Mouse (Mus musculus): ENCODE results near the gene Cxcl5. TPM values are rescaled to one million over a fixed set of nuclear protein-coding genes. Genes with fewer than 3 reads are reported as not detected.

The Cxcl5 gene
- polyA plus RNA-seq (2015; fragmentation: Nextera tagmentation; extraction: Ambion mirVana): 1.3 and 2.1 TPM in 2 replicates

- peaks cover 15% of the 10 kb centered on the region for H3K27me3 ChIP-seq
- 4% methylated on average over 32 of the region's 32 CpGs for WGBS
- H3K9ac ChIP-seq: 0 out of 2 replicates have a peak within 1 kb of the TSS, but pooled peaks have one; percentile 10
- no peak within 1 kb of the TSS for H3K27ac ChIP-seq
- no peak for ATAC-seq (ENCODE audit: insufficient number of reproducible peaks, low FRiP score, low TSS enrichment, low read depth)
- no peaks in the 10 kb centered on the region for H3K9me3 ChIP-seq
- H3K4me2 ChIP-seq: peak within 1 kb of the TSS; percentile 59
- peak within 1 kb of the TSS; percentile 34 for H3K4me3 ChIP-seq
- peaks cover 22% of the 10 kb centered on the region for H3K4me1 ChIP-seq
- H3K36me3 ChIP-seq: no peaks in the 10 kb centered on the region
These were observed at the start of gene Cxcl5 for GRCm38 (mm10) chr5:90759077-90760065. Cxcl5 (plus strand) TSS chr5:90759360.

- ATAC-seq (ENCODE audit: insufficient number of reproducible peaks, low FRiP score, low TSS enrichment, low read depth): no peak
These were observed 47.8 kb upstream of the Cxcl5 start for GRCm38 (mm10) chr5:90711409-90711808.

GRCm38 (mm10) chr5:90717937-90718336 is 41.2 kb upstream of the Cxcl5 start:
- H3K4me1 ChIP-seq: no peaks in the 10 kb centered on the region
- no peak overlapping the region for H3K4me2 ChIP-seq
- no peaks in the 10 kb centered on the region for H3K27me3 ChIP-seq
- WGBS: 90% methylated on average over 1 of the region's 1 CpGs
- no peak overlapping the region for H3K27ac ChIP-seq
- H3K4me3 ChIP-seq: no peak overlapping the region
- no peak overlapping the region for H3K9ac ChIP-seq
- no peaks in the 10 kb centered on the region for H3K36me3 ChIP-seq
- no peaks in the 10 kb centered on the region for H3K9me3 ChIP-seq
- ATAC-seq (ENCODE audit: insufficient number of reproducible peaks, low FRiP score, low TSS enrichment, low read depth): no peak

More at GRCm38 (mm10) chr5:90711409-90711808, 47.8 kb upstream of the Cxcl5 start:
- no peaks in the 10 kb centered on the region for H3K27me3 ChIP-seq
- no peak overlapping the region for H3K4me2 ChIP-seq
- H3K36me3 ChIP-seq: no peaks in the 10 kb centered on the region
- no peak overlapping the region for H3K27ac ChIP-seq
- no peak overlapping the region for H3K4me3 ChIP-seq
- H3K9ac ChIP-seq: no peak overlapping the region
- H3K4me1 ChIP-seq: no peaks in the 10 kb centered on the region
- 70% methylated on average over 2 of the region's 2 CpGs for WGBS
- H3K9me3 ChIP-seq: no peaks in the 10 kb centered on the region

DNA sequence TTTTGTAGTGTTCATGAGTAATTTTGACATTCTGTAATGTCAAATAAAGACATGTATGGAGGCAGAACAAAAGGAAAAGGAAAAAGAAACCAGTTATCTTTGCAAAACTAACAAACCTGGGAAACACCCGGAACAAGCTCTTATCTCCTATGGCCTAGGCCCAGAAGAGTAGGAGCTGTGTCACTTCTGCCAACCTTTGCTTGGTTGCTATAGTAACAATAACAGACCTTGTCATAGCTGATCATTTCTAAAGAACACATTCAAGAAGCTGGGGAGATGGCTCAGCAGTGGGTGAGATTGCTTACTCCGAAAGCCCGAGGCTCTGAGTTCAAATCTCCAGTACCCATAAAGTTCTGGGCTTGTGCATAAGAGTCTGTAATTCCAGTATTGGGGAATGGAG is 36.5 kb upstream of the Cxcl5 start:
- WGBS: 92% methylated on average over 3 of the region's 3 CpGs
- no peak overlapping the region for H3K27ac ChIP-seq
- H3K4me1 ChIP-seq: no peaks in the 10 kb centered on the region
- no peaks in the 10 kb centered on the region for H3K36me3 ChIP-seq
- H3K27me3 ChIP-seq: no peaks in the 10 kb centered on the region
- no peak overlapping the region for H3K4me3 ChIP-seq
- no peak overlapping the region for H3K4me2 ChIP-seq
- no peaks in the 10 kb centered on the region for H3K9me3 ChIP-seq
- no peak overlapping the region for H3K9ac ChIP-seq
- ATAC-seq (ENCODE audit: insufficient number of reproducible peaks, low FRiP score, low TSS enrichment, low read depth): no peak

DNA sequence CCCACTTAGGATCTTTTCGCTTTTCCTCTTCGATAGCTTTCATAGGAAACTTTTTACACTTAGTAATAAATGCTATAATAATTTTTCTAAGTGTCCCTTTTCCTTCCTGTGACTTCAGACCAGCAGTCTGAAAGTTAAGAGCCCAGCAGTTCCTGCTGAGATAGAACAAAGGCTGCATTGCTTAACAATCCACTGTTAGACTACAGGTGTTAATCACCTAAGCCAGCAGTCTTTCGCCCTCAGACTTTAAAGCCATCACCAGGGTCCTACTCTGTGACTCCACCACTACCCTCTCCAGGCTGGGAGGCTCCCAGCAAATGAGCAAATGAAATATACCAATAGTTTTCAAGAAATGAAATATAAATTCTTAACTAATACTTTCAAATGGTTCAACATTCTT is 30.9 kb upstream of the Cxcl5 start:
- no peaks in the 10 kb centered on the region for H3K36me3 ChIP-seq
- 36% methylated on average over 3 of the region's 3 CpGs for WGBS
- H3K4me1 ChIP-seq: no peaks in the 10 kb centered on the region
- H3K27me3 ChIP-seq: no peaks in the 10 kb centered on the region
- no peak overlapping the region for H3K4me2 ChIP-seq
- no peaks in the 10 kb centered on the region for H3K9me3 ChIP-seq
- H3K27ac ChIP-seq: no peak overlapping the region
- no peak for ATAC-seq (ENCODE audit: insufficient number of reproducible peaks, low FRiP score, low TSS enrichment, low read depth)
- no peak overlapping the region for H3K9ac ChIP-seq
- H3K4me3 ChIP-seq: no peak overlapping the region

- H3K27me3 ChIP-seq: no peaks in the 10 kb centered on the region
- H3K9ac ChIP-seq: no peak overlapping the region
- H3K27ac ChIP-seq: no peak overlapping the region
- no peaks in the 10 kb centered on the region for H3K4me1 ChIP-seq
- H3K9me3 ChIP-seq: no peaks in the 10 kb centered on the region
- H3K4me2 ChIP-seq: no peak overlapping the region
- no peak for ATAC-seq (ENCODE audit: insufficient number of reproducible peaks, low FRiP score, low TSS enrichment, low read depth)
- no peak overlapping the region for H3K4me3 ChIP-seq
- H3K36me3 ChIP-seq: no peaks in the 10 kb centered on the region
- 46% methylated on average over 4 of the region's 4 CpGs for WGBS
These were observed 27.7 kb upstream of the Cxcl5 start for GRCm38 (mm10) chr5:90731480-90731879.

GRCm38 (mm10) chr5:90742029-90742428 is 17.1 kb upstream of the Cxcl5 start:
- no peak overlapping the region for H3K9ac ChIP-seq
- H3K4me1 ChIP-seq: no peaks in the 10 kb centered on the region
- no peak overlapping the region for H3K27ac ChIP-seq
- 55% methylated on average over 4 of the region's 4 CpGs for WGBS
- no peak overlapping the region for H3K4me3 ChIP-seq
- H3K27me3 ChIP-seq: no peaks in the 10 kb centered on the region
- no peaks in the 10 kb centered on the region for H3K9me3 ChIP-seq
- no peaks in the 10 kb centered on the region for H3K36me3 ChIP-seq
- no peak overlapping the region for H3K4me2 ChIP-seq
- no peak for ATAC-seq (ENCODE audit: insufficient number of reproducible peaks, low FRiP score, low TSS enrichment, low read depth)

DNA sequence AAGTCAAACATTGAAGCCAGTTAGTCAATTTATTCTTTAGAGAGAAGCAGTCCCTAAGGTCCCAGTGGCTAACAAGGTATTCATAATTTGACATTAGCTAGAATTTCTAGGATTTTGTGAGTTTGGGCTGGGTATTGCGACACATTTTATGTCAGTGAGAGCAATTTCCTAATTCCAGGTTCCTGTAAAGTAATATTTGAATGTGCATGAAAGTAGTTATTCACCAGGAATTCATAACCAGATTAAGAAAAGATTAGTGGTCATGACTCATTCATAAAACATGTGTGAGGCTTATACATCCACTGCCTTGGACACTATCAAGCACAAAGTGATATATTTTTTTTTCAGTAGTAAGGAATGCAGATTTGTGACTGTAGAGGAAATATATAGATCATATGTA is 5.2 kb upstream of the Cxcl5 start:
- no peak for ATAC-seq (ENCODE audit: insufficient number of reproducible peaks, low FRiP score, low TSS enrichment, low read depth)
- H3K4me2 ChIP-seq: no peak overlapping the region
- H3K4me1 ChIP-seq: peaks cover 13% of the 10 kb centered on the region
- H3K27ac ChIP-seq: no peak overlapping the region
- no peak overlapping the region for H3K4me3 ChIP-seq
- no peak overlapping the region for H3K9ac ChIP-seq
- H3K36me3 ChIP-seq: no peaks in the 10 kb centered on the region
- no peaks in the 10 kb centered on the region for H3K9me3 ChIP-seq
- 67% methylated on average over 1 of the region's 1 CpGs for WGBS
- peaks cover 2% of the 10 kb centered on the region; the same call in 1 of the 2 replicates for H3K27me3 ChIP-seq

DNA sequence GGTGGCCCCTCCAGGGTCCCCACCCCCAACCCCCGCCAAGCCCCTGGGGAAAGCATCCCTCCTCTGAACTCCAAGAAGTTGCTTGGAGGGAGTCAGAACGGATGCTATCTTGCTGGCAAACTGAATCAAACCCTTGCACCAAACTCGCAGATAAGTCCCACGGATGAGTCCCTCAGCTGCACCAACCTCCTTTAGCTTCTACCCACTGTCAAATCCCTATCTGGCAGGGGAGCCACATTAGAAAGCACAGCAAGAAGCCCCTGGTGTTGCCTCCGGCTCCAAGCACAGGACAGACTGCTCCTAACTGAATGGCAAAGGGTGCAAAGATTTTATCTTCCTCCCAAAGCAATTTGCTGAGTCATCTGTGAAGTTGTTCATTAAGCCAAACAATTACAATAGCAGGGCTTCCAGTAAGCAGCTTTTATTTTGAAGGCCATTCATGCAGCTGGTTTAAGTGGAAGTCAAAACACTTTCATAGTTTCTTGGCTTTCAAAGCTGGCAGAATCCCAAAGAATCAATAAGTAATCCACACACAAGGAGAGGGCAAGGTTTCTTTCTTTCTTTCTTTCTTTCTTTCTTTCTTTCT is 1.0 kb upstream of the Cxcl5 start:
- ATAC-seq (ENCODE audit: insufficient number of reproducible peaks, low FRiP score, low TSS enrichment, low read depth): no peak
- no peaks in the 10 kb centered on the region for H3K9me3 ChIP-seq
- H3K27ac ChIP-seq: no peak overlapping the region
- H3K4me2 ChIP-seq: no peak overlapping the region
- no peak overlapping the region for H3K4me3 ChIP-seq
- H3K36me3 ChIP-seq: no peaks in the 10 kb centered on the region
- H3K9ac ChIP-seq: no peak overlapping the region
- 41% methylated on average over 5 of the region's 5 CpGs for WGBS
- H3K4me1 ChIP-seq: peaks cover 22% of the 10 kb centered on the region
- peaks cover 15% of the 10 kb centered on the region for H3K27me3 ChIP-seq

DNA sequence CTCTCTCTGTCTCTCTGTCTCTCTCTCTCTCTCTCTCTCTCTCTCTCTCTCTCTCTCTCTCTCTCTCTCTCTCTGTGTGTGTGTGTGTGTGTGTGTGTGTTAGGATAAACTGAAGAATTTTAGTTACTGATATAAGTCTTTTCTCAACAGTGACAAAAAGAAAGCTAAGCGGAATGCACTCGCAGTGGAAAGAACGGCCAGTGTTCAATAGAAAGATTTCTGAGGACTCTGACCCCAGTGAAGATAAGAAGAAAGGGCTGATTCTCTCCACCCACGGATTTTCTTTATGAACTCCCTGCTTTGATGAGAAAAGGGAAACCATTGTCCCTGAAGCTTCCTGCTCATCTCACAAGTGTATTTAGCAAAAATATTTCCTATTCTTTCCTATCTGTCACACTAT is 1.1 kb downstream of the Cxcl5 start:
- no peak for ATAC-seq (ENCODE audit: insufficient number of reproducible peaks, low FRiP score, low TSS enrichment, low read depth)
- 70% methylated on average over 4 of the region's 4 CpGs for WGBS
- H3K27me3 ChIP-seq: peaks cover 15% of the 10 kb centered on the region
- no peak overlapping the region for H3K4me3 ChIP-seq
- H3K4me2 ChIP-seq: no peak overlapping the region
- H3K9ac ChIP-seq: no peak overlapping the region
- H3K9me3 ChIP-seq: no peaks in the 10 kb centered on the region
- no peaks in the 10 kb centered on the region for H3K36me3 ChIP-seq
- H3K4me1 ChIP-seq: peaks cover 22% of the 10 kb centered on the region
- no peak overlapping the region for H3K27ac ChIP-seq

DNA sequence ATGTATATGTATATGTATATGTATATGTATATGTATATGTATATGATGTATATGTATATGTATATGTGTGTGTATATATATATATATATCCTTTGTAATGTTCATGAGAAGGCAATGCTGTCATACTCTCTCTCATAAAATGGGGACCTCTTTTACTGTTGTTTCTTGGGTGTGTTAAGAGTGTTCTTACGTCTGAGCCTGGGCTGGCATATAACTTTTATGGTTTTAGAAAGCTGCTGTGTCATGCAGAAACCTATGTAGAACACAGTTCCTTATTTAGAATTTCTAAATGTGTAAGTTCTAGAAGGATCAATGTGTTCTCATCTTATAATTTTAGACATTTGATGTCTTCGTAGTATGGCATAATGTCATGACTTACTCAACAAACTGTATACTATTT is 1.7 kb downstream of the Cxcl5 start:
- Histone ChIP-seq H3K27ac (no peak overlapping the region), H3K9ac (no peak overlapping the region), H3K4me3 (no peak overlapping the region), H3K4me1 (peaks cover 22% of the 10 kb centered on the region), H3K9me3 (no peaks in the 10 kb centered on the region), H3K36me3 (no peaks in the 10 kb centered on the region), H3K4me2 (no peak overlapping the region), H3K27me3 (peaks cover 15% of the 10 kb centered on the region)
- 70% methylated on average over 2 of the region's 2 CpGs for WGBS
- no peak for ATAC-seq (ENCODE audit: insufficient number of reproducible peaks, low FRiP score, low TSS enrichment, low read depth)

DNA sequence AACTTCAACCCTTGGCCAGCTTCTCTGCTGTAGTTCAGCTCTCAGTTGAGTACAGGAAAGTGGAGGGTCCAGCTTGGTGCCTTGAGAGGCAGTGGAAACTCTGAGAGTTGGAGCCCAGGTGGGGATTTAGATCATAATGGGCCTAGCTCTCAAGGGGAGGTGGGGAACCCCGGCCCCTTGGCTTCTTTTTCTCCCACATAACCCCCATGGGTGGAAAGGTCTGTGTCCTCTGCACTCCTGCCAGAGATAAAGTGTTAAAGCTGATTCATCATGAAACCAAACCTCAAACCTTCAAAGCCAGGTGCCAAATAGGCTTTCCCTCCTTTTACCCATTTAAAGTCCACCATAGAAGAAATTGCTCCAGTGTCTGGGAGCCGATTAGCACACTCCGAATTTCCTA is 2.7 kb downstream of the Cxcl5 start:
- Histone ChIP-seq H3K27ac (no peak overlapping the region), H3K4me1 (peaks cover 22% of the 10 kb centered on the region), H3K36me3 (no peaks in the 10 kb centered on the region), H3K9me3 (no peaks in the 10 kb centered on the region), H3K9ac (no peak overlapping the region), H3K27me3 (peaks cover 15% of the 10 kb centered on the region), H3K4me2 (no peak overlapping the region), H3K4me3 (no peak overlapping the region)
- 90% methylated on average over 3 of the region's 3 CpGs for WGBS
- ATAC-seq (ENCODE audit: insufficient number of reproducible peaks, low FRiP score, low TSS enrichment, low read depth): no peak
